Mouse (Mus musculus) liver, postnatal 0 days (tissue): ENCODE measurements around the gene Lhcgr.

Experiments
- CTCF ChIP-seq: sonication (generic); IDR thresholded peaks from 2 replicates; pipeline ENCODE4 v1.5.1; 2016; ENCODE audit warnings: antibody characterized with exemption, low read depth
- EP300 ChIP-seq: IDR thresholded peaks from 2 replicates; pipeline ENCODE4 v1.6.1; 2016; ENCODE audit warnings: antibody characterized with exemption, low read depth, mild to moderate bottlenecking

DNA sequence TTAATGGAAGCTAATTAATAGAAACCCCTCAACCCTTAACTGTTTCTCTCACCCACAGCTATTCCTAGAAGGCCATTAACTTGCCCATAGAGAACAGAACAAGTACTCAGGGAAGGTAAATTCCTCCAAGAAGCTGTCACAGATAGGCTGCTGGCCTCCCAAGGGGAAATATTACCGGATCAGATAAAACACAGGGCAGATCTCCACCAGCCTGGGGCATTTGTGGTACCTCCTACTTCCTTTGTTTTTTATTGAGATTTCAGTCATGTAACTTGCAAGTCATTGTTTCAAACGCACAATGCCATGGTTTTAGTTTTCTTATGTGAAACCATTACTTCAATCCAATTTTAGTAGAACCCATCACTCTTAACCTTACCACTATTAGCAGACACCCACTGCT lies 1.1 kb downstream of the Lhcgr start:
- TF ChIP-seq CTCF (no peak), EP300 (no peak)
